ENCODE assay signal across 8 mouse cellular contexts in the genomic region with DNA sequence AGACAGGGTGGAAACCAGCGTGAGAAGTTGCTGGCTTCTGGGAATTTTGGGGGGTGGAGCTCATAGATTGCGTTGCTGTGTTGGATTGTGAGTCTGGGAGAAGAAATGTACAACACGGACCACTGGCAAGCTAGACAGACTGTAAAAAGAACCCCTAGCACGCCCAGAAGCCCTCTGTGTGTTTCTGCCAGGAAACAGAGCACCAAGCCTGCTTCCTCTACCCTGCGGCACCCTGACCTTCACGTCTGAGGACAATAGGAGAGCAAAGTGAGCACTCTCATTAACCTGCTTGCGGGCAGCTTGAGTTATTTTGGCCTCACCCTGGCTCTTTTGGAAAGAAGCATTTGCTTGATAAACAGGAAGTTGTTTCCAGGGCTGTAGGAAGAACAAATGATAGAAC.
DNase-seq lines count a peak whose midpoint lies in the region; ATAC-seq and TF ChIP-seq lines count a peak whose summit lies in the region.

No protein-coding gene starts in this region.

- no peak overlapping the region for H3K4me2 ChIP-seq in liver, embryonic 12.5 days

- intact Hi-C loops in left cerebral cortex, postnatal 25 days (cut with DNase I), result no loop called here

- no peak for DNase-seq in liver, adult 2 months (ENCODE audit: extremely low read depth, low read depth, low spot score)
- peak; percentile 96 for DNase-seq in heart, adult 11 months
- DNase-seq in kidney, adult 18-20 months, result peak; percentile 32
- no peak for DNase-seq in left cerebral cortex, postnatal 25 days (ENCODE audit: low spot score in 2 of 2)
- no peak for DNase-seq in urinary bladder, adult 2 months (ENCODE audit: low spot score)
- no peak for DNase-seq in ovary, postnatal 10 days (ENCODE audit: low spot score)

- H3K79me2 ChIP-seq in liver, adult 2 months (ENCODE audit: control insufficient read depth, insufficient read depth, low read length), result peaks cover 17% of the 10 kb centered on the region

- H3K9me3 ChIP-seq in liver, embryonic 12.5 days (replicated peaks), result no peaks in the 10 kb centered on the region

- no peak for ATAC-seq in liver, embryonic 12.5 days

- 15% methylated on average over 7 of the region's 7 CpGs for WGBS in liver, adult 2 months
- WGBS in liver, embryonic 12.5 days (ENCODE audit: insufficient replicate concordance), result 35% methylated on average over 7 of the region's 7 CpGs
- WGBS in small intestine, adult 2 months, result 52% methylated on average over 7 of the region's 7 CpGs

- peaks cover 40% of the 10 kb centered on the region for H3K4me1 ChIP-seq in liver, adult 2 months (ENCODE audit: control insufficient read depth, insufficient read depth, low read length)
- peaks cover 72% of the 10 kb centered on the region for H3K4me1 ChIP-seq in liver, embryonic 12.5 days
- peaks cover 26% of the 10 kb centered on the region for H3K4me1 ChIP-seq in small intestine, adult 2 months (ENCODE audit: control insufficient read depth, insufficient read depth, insufficient read length, low read length)

- peak overlapping the region; percentile 69 for H3K27ac ChIP-seq in liver, adult 2 months (replicated peaks; ENCODE audit: insufficient read depth, low read depth, low read length)
- no peak overlapping the region for H3K27ac ChIP-seq in liver, embryonic 12.5 days
- peak overlapping the region; percentile 47 for H3K27ac ChIP-seq in small intestine, adult 2 months (ENCODE audit: insufficient read depth, low read depth, low read length)

- TF ChIP-seq POLR2A in liver, adult 2 months (IDR thresholded peaks at IDR 0.05; ENCODE audit: extremely low read depth, insufficient read depth, low read length), result no peak
- TF ChIP-seq POLR2A in small intestine, adult 2 months (IDR thresholded peaks at IDR 0.05; ENCODE audit: low read depth, low read length), result no peak

- no peaks in the 10 kb centered on the region for H3K36me3 ChIP-seq in liver, adult 2 months (ENCODE audit: control insufficient read depth, insufficient read depth, low read length)
- 0 out of 2 replicates have a peak, but pooled peaks cover 4% of the 10 kb centered on the region for H3K36me3 ChIP-seq in liver, embryonic 12.5 days
- peaks cover under 1% of the 10 kb centered on the region; the same call in 1 of the 2 replicates for H3K36me3 ChIP-seq in small intestine, adult 2 months (ENCODE audit: control insufficient read depth, insufficient read depth, low read length)

- no peaks in the 10 kb centered on the region for H3K27me3 ChIP-seq in liver, adult 2 months (ENCODE audit: control insufficient read depth, insufficient read depth, low read length)
- no peaks in the 10 kb centered on the region for H3K27me3 ChIP-seq in liver, embryonic 12.5 days (replicated peaks)
- H3K27me3 ChIP-seq in small intestine, adult 2 months (ENCODE audit: control insufficient read depth, insufficient read depth, low read length), result no peaks in the 10 kb centered on the region

- no peak for TF ChIP-seq CTCF in liver, adult 2 months (IDR thresholded peaks at IDR 0.05; ENCODE audit: low read depth, low read length)
- TF ChIP-seq CTCF in small intestine, adult 2 months (IDR thresholded peaks at IDR 0.05; ENCODE audit: extremely low read depth, insufficient read length, insufficient replicate concordance, low read depth, low read length), result no peak

- H3K4me3 ChIP-seq in liver, adult 2 months (ENCODE audit: insufficient read depth, low read depth, low read length), result no peak overlapping the region
- no peak overlapping the region for H3K4me3 ChIP-seq in liver, embryonic 12.5 days
- no peak overlapping the region for H3K4me3 ChIP-seq in small intestine, adult 2 months (ENCODE audit: low read depth, low read length)

- no peak overlapping the region for H3K9ac ChIP-seq in liver, adult 2 months (ENCODE audit: low read depth, low read length)
- H3K9ac ChIP-seq in liver, embryonic 12.5 days, result no peak overlapping the region

Comparison
In these comparisons a context has a peak if more than half of its experiments do, and no peak if none do; other contexts are left out.
1. DNase-seq: peak in heart, adult 11 months (single experiment) and kidney, adult 18-20 months (single experiment); none in liver, adult 2 months (single experiment), left cerebral cortex, postnatal 25 days (0 of 2), urinary bladder, adult 2 months (single experiment) and ovary, postnatal 10 days (single experiment).